Mouse (Mus musculus) bone marrow, adult 2 months (tissue): ENCODE results near the gene Ptpru.

ENCODE experiments used
- CTCF ChIP-seq: fragments of 200-500 bp; IDR thresholded peaks from 2 replicates; pipeline ENCODE4 v1.5.1; 2011; ENCODE audit warnings: low read length, control low read depth; ENCODE audit not compliant: control insufficient read depth, insufficient read depth
- POLR2A ChIP-seq: fragments of 200-500 bp; IDR thresholded peaks from 2 replicates; pipeline ENCODE4 v1.6.1; 2011; ENCODE audit warnings: low read depth, mild to moderate bottlenecking, control low read depth, low read length, borderline replicate concordance; ENCODE audit not compliant: control insufficient read depth

DNA sequence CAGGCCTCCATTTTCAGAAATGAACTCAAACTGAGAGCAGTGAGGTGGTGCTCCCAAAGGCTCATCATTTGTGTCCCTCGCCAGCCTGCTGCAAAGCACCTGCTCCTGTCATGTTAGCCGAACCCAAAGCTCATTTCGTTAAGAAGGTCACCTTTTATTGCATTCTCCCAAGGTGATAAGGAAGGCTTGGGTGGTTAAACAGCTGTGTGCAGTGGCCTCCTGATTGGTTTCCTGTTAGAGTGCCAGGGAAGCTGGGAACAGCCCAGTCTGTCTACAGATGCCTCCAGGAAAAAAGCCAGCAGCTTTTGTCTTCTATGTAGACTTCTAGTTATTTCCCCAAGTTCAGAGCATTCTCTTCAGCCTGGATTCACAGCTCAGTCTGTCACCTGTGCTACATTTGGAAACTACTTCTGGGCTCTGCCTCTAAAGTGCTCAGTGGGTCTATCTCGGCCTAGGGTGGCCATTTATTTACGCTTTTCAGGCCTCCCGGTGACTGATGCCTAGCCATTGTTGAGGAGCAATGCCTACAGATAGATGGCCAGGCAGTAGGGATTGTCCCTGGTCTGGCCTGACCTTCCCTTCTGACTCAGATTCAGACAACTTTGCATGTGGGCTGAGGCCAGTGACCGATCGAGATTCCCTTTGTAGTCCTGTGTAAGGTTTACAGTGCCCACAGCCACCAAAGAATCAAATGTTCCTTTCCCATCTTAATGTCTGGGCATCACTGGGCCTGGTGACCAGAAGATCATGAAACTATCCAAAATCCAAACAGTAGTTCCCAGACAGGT lies 8.1 kb upstream of the Ptpru start:
- TF ChIP-seq CTCF (no peak), POLR2A (no peak)
